Mouse (Mus musculus): ENCODE results near the gene Cmya5.

The Cmya5 gene

GRCm38 (mm10) chr13:93060437-93060836 lies 84.1 kb downstream of the Cmya5 start:
- no peak for DNase-seq

DNA sequence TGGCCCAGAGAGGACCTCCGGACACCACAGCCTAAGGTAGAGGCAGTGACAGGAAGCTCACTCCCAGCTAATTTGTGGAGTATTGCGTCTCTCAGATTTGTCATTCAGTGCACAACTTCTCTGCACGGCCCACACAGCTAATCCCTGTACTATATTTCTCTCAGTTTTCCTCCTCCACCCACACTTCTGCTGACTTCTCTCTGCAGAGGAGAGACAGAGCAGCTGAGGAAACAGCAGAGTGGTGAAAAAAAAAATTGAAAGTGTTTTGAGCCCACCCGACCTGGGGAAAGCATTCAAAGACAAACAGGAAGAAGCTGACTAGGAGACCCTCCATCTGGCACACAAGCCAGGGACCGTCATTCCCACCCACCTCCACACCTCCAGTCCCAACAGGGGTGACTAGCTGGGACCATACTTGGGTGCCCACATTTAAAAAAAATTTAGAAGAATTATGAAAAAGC lies 85.9 kb downstream of the Cmya5 start:
- no peak for DNase-seq

DNA sequence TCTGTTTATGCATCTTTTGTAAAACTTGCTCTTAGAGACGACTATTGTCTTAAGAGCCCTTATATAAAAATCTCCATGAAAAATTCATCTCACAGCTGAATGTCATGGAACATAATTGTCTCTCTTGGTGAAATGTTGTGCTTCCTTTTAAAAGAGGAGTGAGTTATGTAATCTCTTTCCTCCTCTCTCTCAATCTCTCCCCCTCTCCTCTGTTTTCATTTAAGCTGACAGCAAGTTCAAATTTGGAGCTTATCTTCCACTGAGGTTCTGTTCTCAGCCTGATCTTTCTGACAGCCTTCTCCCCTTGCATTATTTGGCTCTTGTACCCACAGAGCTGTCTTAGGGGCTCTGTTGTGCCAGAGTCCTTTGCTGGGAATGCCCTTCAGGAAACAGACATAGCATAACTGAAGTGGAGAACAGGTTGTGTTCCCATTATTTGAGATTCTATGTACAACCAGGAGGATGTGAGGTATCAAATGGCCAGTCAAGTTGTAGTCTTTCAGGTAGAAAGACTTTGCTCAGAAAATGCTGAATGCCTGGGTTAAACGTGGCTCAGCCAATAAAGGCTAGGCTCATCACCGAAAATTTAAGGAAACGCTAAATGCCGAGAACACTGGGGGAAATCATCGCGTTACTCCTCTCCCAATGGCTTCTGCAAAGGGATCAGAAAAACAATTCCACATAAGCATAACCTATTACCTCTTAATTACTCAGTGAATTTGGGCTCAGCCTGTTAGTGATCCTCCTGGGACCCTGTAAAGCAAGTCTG lies 86.8 kb downstream of the Cmya5 start:
- DNase-seq = no peak

DNA sequence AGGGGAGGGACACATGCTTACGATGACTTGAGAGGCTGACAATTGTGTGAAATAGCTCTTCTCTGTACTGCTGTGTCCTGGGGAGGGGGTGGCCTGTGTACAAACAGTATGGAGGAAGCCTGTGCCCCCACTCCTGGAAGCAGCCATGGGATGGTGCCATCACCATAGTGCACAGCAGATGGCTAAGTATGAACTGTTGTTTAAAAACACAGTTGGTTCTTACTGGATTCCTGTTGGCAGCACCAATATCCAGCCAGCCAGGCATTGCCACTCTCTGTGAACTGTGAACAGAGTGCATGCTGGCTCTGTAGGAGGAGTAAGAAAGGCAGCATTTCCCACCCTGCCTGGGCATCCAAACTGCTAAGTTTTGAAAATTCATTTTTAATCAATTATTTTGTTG lies 88.4 kb downstream of the Cmya5 start:
- no peak for DNase-seq

GRCm38 (mm10) chr13:93051483-93051882 lies 93.0 kb downstream of the Cmya5 start:
- no peak for DNase-seq

DNA sequence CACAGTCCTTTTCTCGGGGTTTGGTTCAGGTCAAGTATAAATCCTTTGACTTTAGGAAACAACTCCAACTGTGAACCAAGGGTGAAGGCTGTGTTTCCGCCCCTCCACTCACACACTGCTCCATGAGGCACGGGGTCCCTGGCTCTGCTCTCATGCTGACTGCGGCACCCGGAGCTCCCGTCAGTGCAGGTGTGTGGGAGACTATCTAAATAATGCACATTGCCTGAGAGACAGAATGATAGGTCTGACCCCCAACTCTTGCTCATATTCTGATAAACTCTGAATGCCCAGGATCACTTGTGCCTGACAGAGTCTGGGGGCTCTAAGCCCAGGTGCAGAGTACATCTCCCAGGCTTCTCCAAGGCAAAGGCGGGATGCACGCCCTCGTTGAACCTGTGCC lies 103.5 kb downstream of the Cmya5 start:
- DNase-seq = no peak

DNA sequence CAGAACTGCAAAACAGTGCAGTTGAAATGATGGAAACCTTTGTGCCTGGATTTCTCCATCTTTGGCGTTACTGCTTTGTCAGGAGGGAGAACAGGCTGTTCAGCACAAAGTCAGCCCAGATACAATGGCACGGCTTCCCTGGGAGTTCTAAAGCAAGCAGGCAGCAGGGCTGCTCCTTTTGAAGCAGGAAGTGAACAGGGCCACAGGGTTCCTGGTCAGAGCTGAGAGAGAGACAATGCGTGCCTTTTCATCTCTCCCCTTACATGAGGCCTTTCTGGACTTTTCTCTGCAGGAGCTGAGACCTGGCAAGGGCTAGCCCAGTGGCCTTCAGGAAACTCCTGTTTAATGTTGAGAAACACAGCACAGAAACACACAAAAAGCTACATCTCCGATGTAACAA lies 108.3 kb downstream of the Cmya5 start:
- no peak for DNase-seq

DNA sequence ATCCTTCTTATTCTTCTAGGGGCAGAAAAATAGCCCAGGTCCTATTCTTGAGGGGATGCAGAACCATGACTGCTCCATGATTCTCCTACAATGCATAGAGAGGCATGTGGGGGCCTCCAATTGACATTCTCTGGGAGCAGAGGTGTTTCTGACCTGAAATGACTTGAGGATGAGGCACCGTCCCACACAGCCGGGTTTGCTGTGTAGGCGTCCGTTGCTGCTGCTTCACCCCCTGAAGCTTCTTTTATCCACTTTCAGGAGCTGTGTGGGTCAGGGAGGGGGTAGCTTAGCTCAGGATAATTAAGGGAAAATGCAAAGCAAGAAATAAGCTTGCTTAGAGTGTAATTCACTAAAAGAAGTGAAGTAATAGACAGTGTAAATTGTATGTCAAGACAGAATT lies 115.2 kb downstream of the Cmya5 start:
- no peak for DNase-seq

- DNase-seq = no peak
Observed at GRCm38 (mm10) chr13:93024837-93025236, 119.7 kb downstream of the Cmya5 start.

DNA sequence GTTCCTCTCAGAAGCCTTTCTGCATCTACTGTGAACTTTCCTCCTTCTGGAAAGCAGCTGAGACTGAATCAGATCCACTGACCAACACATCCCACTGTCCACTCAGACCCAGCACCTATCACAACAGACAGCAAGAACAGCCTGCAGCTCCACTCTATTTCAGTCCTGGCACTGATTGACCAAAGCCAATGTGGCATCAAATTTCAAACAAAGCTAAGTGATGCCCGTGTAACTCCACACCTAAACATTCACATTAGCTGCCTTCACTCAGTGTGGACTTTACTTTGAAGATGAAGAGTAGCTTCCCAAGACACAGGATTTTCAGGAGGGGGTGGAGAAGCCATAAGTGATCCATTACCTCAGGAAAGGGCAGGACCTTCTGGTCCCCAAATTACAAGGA lies 122.4 kb downstream of the Cmya5 start:
- no peak for DNase-seq

- DNase-seq = no peak
Observed at GRCm38 (mm10) chr13:93012952-93013351, 131.6 kb downstream of the Cmya5 start.

GRCm38 (mm10) chr13:93011315-93011714 lies 133.2 kb downstream of the Cmya5 start:
- DNase-seq = no peak

DNA sequence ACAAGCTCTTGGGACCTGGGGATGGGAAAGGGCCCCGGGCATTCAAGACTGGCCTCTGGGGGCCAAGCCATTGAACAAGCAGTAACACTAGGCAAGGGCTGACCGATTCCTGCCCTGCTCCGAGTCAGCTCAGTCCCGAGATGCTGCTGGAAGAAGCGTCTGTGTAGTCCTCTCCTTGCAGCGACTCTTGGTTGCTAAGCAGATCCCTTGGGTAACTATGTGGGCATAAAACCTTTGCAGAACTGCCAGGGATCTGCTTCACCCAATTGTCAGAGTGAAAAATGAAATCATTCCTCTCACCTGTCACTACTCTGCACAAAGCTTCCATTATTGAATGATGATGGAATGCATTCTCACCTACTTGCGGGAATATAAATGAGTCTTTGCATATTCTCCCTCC lies 134.0 kb downstream of the Cmya5 start:
- no peak for DNase-seq

- DNase-seq = no peak
Observed at GRCm38 (mm10) chr13:93007078-93007477, 137.4 kb downstream of the Cmya5 start.

DNA sequence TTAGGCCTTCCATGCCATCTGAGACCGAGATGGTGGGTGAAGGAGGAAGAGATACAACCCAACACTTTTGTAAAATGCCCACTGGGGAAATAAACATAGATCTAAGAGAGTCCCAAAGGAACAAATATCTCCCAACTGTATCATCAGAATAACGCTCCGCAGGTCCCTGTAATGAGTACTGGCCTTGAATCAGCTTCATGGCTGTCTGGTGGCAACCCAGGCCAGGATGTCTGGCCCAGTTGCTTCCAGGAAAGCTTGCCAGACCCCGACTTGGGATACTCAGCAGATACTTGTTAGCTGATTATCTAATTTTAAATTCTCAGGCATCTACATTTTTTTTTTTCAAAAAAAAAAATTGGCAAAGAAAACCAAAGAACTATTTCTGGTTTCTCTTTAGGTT lies 138.2 kb downstream of the Cmya5 start:
- no peak for DNase-seq

GRCm38 (mm10) chr13:93004003-93004402 lies 140.5 kb downstream of the Cmya5 start:
- DNase-seq = no peak

- no peak for DNase-seq
Observed at GRCm38 (mm10) chr13:93002456-93002855, 142.1 kb downstream of the Cmya5 start.

DNA sequence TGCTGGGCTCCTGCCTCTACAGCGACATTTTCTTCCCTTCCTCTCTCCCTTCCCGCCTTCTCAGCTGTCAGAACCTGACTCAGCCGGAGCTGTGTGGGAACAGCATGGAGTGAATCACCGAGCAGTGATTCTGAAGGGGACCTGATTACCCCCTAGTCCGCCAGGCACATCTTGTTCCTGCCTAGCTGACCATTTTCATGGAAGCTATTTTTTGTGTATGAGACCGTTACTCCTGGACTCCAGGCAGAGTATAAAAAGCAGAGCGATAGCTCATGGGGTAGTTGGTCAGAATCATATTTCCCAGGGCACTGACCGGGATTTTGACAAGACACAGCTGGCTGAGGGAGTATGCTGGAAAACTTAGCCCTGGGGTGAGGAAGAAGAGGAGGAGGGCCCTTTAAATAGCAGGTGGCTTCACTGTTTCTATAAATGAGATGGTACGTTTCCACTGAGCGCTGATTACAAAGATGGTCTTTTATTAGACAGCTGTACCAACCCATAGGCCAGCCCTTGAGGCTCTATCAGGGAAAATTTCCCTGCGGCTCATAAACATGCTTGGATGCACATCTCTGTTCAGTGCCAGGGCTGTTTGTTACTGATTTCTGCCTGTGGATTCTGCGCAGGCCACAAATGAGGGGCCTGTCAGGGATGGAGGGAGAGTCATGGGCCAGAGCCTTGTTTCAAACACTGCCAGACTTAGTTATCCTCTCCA lies 143.7 kb downstream of the Cmya5 start:
- DNase-seq = no peak

GRCm38 (mm10) chr13:92999860-93000259 lies 144.7 kb downstream of the Cmya5 start:
- DNase-seq = no peak

DNA sequence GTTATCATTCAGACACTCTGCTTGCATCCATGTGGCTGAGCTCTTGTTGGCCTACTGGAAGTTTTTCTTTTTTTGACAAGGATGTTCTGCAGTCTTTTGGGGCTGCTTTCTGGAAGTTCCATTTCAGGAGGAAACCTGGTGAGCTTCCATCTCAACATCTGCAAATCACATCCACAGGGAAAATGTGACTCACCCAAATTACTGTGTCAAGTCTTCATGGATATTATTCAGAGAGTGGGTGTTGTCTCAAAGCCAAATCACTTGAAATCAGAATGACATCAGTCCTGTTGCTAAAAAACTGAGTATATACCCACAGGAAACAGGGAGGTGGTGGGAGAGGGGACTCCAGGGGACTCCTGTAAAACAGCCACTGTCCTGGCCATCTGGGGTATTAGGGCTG lies 149.8 kb downstream of the Cmya5 start:
- no peak for DNase-seq

GRCm38 (mm10) chr13:92992823-92993222 lies 151.7 kb downstream of the Cmya5 start:
- DNase-seq = no peak
